Mouse (Mus musculus) monocyte, adult 59 days (primary cell): Measurements from ENCODE around the gene Elobl. TPM values are rescaled to one million over a fixed set of nuclear protein-coding genes. Genes with fewer than 3 reads are reported as not detected.

Experiments used
- total RNA-seq, 2 experiments: library from RNA; stranded (reverse); gene quantifications; one replicate each; pipeline ENCODE4 v1.2.4; 2023

Gene Elobl
- total RNA-seq, result not detected

GRCm38 (mm10) chr11:88966881-88967361 lies at the start of gene Elobl:
Gene Elobl (minus strand): TSS chr11:88966931.

GRCm38 (mm10) chr11:88998974-88999722 lies 32.4 kb upstream of the Elobl start, which contains the start of gene Trim25:
Gene Trim25 (plus strand): TSS chr11:88999376.

GRCm38 (mm10) chr11:88970202-88970732 lies 3.5 kb upstream of the Elobl start, which contains the start of gene Coil:
Gene Coil (plus strand): TSS chr11:88970252.

GRCm38 (mm10) chr11:88955217-88955969 lies 11.3 kb downstream of the Elobl start, which contains the start of gene Scpep1:
Gene Scpep1 (minus strand): TSS chr11:88955465.

Other genes starting within 250 kb of the Elobl start
- 10 to 100 TPM; 23.7 to 31.4 TPM for gene Msi2, start 248.4 kb downstream of the Elobl start, total RNA-seq
- gene Akap1, start 102.3 kb downstream of the Elobl start, total RNA-seq, result 1 to 10 TPM; 3.3 to 4.2 TPM
- 100 to 1,000 TPM; 126 to 127 TPM for gene Scpep1, start 11.5 kb downstream of the Elobl start, total RNA-seq
- 1 to 10 TPM; 6.7 to 7.1 TPM for gene Coil, start 3.3 kb upstream of the Elobl start, total RNA-seq
- gene Trim25, start 32.4 kb upstream of the Elobl start, total RNA-seq, result 100 to 1,000 TPM; 159 to 186 TPM
- gene Dgke, start 99.9 kb upstream of the Elobl start, total RNA-seq, result 1 to 10 TPM; 3.1 to 3.2 TPM
- not detected for gene Gm525, start 106.9 kb upstream of the Elobl start, total RNA-seq